Mouse (Mus musculus): Measurements from ENCODE around the gene Dnajc5g. TPM values are rescaled to one million over a fixed set of nuclear protein-coding genes. Genes with fewer than 3 reads are reported as not detected.

Gene Dnajc5g
- polyA plus RNA-seq, 1 experiment from 2014 or later: not detected

DNA sequence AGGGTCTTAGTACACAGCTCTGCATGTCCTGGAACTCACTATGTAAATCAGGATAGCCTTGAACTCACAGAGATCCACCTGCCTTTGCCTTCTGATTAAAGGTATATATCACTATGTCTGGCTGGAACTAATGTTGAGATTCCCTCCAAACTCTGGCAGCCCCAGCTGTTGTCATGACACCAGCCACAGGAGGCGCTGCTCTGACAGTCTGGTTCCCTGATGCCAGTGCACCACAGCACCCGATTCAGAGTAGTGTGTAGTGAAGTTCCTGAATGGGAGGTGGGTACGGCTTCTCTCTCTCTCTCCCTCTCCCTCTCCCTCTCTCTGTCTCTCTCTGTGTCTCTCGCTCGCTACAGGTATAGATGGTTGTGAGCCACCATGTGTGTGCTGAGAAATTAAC is 23.7 kb upstream of the Dnajc5g start:
- no peak for ATAC-seq (replicated peaks; ENCODE audit: extremely low read depth, insufficient read depth, low FRiP score)
- 14% methylated on average over 5 of the region's 5 CpGs for WGBS
- H3K9me3 ChIP-seq (replicated peaks; ENCODE audit: control insufficient read depth, low read length): no peaks in the 10 kb centered on the region
- H3K4me1 ChIP-seq (ENCODE audit: control insufficient read depth, insufficient read depth, low read length): peaks cover 25% of the 10 kb centered on the region
- H3K36me3 ChIP-seq (ENCODE audit: control insufficient read depth, insufficient read depth): peaks cover 10% of the 10 kb centered on the region; the same call in 1 of the 2 replicates
- H3K4me2 ChIP-seq (ENCODE audit: low read depth, low read length): peak overlapping the region; percentile 39
- H3K27me3 ChIP-seq (ENCODE audit: control insufficient read depth, insufficient read depth, low read length): no peaks in the 10 kb centered on the region
- H3K27ac ChIP-seq (ENCODE audit: low read length): no peak overlapping the region
- peak overlapping the region; percentile 12; the same call in 1 of the 2 replicates for H3K4me3 ChIP-seq (ENCODE audit: low read length)
- H3K9ac ChIP-seq (ENCODE audit: low read length): no peak overlapping the region

DNA sequence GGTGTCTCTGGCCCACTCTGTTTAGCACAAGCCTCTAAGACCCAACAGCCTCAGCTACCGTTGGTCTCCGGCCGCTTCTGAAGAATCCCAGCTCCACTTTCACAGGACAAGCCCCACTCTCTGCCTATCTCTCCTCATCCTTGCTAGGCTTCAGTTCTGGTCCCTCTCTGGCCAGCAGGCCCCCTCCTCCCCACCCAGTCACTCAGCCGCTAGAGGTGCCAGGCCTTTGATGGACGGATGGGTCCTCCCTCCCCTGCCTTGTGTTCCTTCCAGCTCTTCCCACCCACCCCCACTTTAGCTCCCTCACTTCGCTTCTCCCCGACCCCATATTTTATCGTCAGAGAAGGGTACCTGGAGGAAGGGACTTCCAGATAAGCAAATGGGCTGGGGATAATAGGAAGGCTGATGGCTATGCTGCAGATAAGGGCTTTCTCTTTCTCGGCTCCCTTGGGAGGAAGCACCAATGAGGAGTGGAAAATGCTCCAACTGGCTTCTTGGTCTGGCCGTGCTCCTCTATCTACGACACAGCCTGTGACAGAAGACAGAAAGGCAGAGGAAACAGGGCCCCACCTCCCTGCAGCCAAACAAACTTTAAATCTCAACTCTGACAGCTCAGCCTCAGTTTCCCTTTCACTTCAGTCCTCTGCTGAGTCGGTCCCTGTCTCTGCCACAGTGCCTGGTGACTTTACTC is 23.0 kb upstream of the Dnajc5g start:
- Histone ChIP-seq H3K27ac (ENCODE audit: low read length) (no peak overlapping the region), H3K9ac (ENCODE audit: low read length) (no peak overlapping the region), H3K4me1 (ENCODE audit: control insufficient read depth, insufficient read depth, low read length) (peaks cover 25% of the 10 kb centered on the region), H3K9me3 (replicated peaks; ENCODE audit: control insufficient read depth, low read length) (no peaks in the 10 kb centered on the region), H3K36me3 (ENCODE audit: control insufficient read depth, insufficient read depth) (peaks cover 6% of the 10 kb centered on the region; the same call in 1 of the 2 replicates), H3K4me3 (ENCODE audit: low read length) (no peak overlapping the region), H3K4me2 (ENCODE audit: low read depth, low read length) (peak overlapping the region; percentile 39), H3K27me3 (ENCODE audit: control insufficient read depth, insufficient read depth, low read length) (peaks cover 4% of the 10 kb centered on the region)
- 10% methylated on average over 12 of the region's 12 CpGs for WGBS
- peak; percentile 14; the same call in 1 of the 2 replicates for ATAC-seq (replicated peaks; ENCODE audit: extremely low read depth, insufficient read depth, low FRiP score)

DNA sequence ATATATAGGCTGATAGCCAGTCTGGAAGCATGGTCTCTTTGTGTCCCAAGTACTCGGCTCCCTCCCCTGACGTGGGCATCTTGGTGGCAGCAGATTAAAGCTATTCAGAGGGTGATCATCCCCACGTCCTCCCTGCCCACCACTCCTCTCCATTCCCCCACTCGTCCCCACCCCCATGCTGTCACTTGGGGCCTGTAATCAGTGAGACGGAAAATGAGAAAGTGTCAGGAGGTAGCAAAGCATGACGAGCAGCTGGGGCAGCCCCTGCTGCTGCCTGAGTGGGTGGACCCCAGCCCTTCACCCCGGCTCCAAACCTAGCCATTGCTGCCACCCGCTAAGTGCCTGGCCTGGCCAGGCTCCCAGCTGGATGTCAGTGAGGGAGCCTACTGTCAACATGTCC is 22.1 kb upstream of the Dnajc5g start:
- Histone ChIP-seq H3K27me3 (ENCODE audit: control insufficient read depth, insufficient read depth, low read length) (peaks cover 13% of the 10 kb centered on the region), H3K27ac (ENCODE audit: low read length) (0 out of 2 replicates have a peak overlapping the region, but pooled peaks have one; percentile 25), H3K4me3 (ENCODE audit: low read length) (no peak overlapping the region), H3K9me3 (replicated peaks; ENCODE audit: control insufficient read depth, low read length) (no peaks in the 10 kb centered on the region), H3K36me3 (ENCODE audit: control insufficient read depth, insufficient read depth) (peaks cover under 1% of the 10 kb centered on the region; the same call in 1 of the 2 replicates), H3K9ac (ENCODE audit: low read length) (no peak overlapping the region), H3K4me2 (ENCODE audit: low read depth, low read length) (peak overlapping the region; percentile 43), H3K4me1 (ENCODE audit: control insufficient read depth, insufficient read depth, low read length) (peaks cover 25% of the 10 kb centered on the region)
- ATAC-seq (replicated peaks; ENCODE audit: extremely low read depth, insufficient read depth, low FRiP score): peak; percentile 21; the same call in 1 of the 2 replicates
- 8% methylated on average over 8 of the region's 8 CpGs for WGBS

DNA sequence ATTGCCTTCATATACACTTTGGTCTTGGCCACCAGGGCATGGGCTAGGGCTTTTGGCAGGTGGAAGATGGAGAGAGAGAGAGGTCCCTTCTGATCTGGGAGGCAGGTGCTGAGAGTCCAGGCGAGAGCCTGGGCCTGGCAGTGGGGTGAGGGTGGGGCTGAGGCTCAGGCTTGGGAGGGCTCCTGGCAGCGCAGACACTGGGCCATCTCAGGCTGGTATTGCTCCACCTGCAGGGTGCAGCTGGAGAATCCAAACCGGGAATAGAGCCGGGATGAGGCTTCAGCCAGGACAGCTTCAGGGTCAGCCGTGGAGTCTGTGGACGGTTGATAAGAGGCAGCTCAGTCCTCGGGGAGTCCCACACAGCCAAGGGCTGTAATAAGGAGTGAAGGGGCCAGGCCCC is 19.5 kb upstream of the Dnajc5g start:
- peaks cover 37% of the 10 kb centered on the region for H3K27me3 ChIP-seq (ENCODE audit: control insufficient read depth, insufficient read depth, low read length)
- H3K4me2 ChIP-seq (ENCODE audit: low read depth, low read length): no peak overlapping the region
- H3K36me3 ChIP-seq (ENCODE audit: control insufficient read depth, insufficient read depth): no peaks in the 10 kb centered on the region
- no peak overlapping the region for H3K27ac ChIP-seq (ENCODE audit: low read length)
- no peak overlapping the region for H3K9ac ChIP-seq (ENCODE audit: low read length)
- ATAC-seq (replicated peaks; ENCODE audit: extremely low read depth, insufficient read depth, low FRiP score): no peak
- WGBS: 26% methylated on average over 7 of the region's 7 CpGs
- H3K4me3 ChIP-seq (ENCODE audit: low read length): no peak overlapping the region
- H3K9me3 ChIP-seq (replicated peaks; ENCODE audit: control insufficient read depth, low read length): no peaks in the 10 kb centered on the region
- peaks cover 19% of the 10 kb centered on the region for H3K4me1 ChIP-seq (ENCODE audit: control insufficient read depth, insufficient read depth, low read length)

DNA sequence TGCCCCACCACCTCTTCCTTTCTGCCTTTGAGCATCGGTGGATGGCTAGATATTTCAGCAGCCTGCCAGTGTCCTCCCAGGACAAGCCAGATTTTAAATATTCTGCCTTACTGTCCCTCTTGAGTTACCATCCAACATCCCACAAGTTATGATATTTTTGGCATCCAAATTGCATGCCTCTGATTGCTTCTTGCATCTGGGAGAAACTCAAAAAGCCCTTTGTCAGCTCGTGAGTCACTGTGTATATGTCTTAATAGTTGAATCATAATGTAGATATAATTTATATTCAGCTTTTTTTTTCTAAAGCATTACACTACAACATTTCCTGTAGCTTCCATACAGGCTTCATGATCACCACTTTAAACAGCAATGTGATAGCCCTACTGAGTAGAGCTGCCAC is 19.0 kb upstream of the Dnajc5g start:
- H3K27me3 ChIP-seq (ENCODE audit: control insufficient read depth, insufficient read depth, low read length): peaks cover 43% of the 10 kb centered on the region

DNA sequence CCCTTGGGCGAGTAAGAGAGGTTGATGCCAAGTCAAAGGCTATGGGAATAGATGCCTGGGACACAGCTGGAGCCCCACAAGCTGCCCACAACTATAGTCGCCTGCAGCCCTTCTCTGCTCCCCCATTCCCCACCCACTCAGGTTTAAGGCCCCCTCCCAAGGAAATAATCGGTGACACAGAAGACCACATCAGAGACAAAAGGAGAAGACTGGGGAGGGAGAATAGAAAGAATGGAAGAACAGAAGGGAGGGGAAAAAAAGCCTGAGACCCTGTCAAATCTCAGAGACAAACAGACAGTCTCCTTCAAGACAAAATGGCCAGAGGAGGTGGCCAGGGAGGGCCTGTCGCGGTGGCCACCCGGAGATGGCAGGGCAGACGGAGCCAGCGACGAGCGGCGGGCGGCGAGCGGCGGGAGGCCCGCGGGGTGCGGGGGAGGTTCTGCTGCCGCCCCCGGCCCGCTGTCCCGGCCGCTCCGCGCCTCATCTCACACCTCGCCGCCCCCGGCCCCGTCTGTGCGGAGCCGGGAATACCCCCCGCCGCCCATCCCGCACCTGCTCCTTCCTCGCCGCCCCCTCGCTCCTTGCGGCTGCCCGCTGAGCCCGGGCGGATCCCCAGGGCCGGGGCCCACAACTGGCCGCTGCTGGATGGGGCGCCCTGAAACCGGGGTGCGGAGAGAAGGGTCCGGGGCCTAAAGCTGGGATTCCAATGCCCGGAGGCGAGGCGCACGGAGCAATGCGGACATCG is 13.7 kb upstream of the Dnajc5g start:
- H3K27ac ChIP-seq (ENCODE audit: low read length): no peak overlapping the region
- peaks cover 91% of the 10 kb centered on the region for H3K27me3 ChIP-seq (ENCODE audit: control insufficient read depth, insufficient read depth, low read length)
- peak overlapping the region; percentile 54 for H3K4me3 ChIP-seq (ENCODE audit: low read length)
- WGBS: 5% methylated on average over 42 of the region's 53 CpGs
- no peak for ATAC-seq (replicated peaks; ENCODE audit: extremely low read depth, insufficient read depth, low FRiP score)
- no peaks in the 10 kb centered on the region for H3K36me3 ChIP-seq (ENCODE audit: control insufficient read depth, insufficient read depth)
- peaks cover 26% of the 10 kb centered on the region for H3K4me1 ChIP-seq (ENCODE audit: control insufficient read depth, insufficient read depth, low read length)
- H3K9ac ChIP-seq (ENCODE audit: low read length): peak overlapping the region; percentile 52
- peak overlapping the region; percentile 77 for H3K4me2 ChIP-seq (ENCODE audit: low read depth, low read length)
- H3K9me3 ChIP-seq (replicated peaks; ENCODE audit: control insufficient read depth, low read length): no peaks in the 10 kb centered on the region

More for the DNA sequence above, 19.0 kb upstream of the Dnajc5g start:
- no peak overlapping the region for H3K4me3 ChIP-seq (ENCODE audit: low read length)
- H3K27ac ChIP-seq (ENCODE audit: low read length): no peak overlapping the region
- ATAC-seq (replicated peaks; ENCODE audit: extremely low read depth, insufficient read depth, low FRiP score): no peak
- no peak overlapping the region for H3K9ac ChIP-seq (ENCODE audit: low read length)
- H3K4me1 ChIP-seq (ENCODE audit: control insufficient read depth, insufficient read depth, low read length): peaks cover 19% of the 10 kb centered on the region
- no peak overlapping the region for H3K4me2 ChIP-seq (ENCODE audit: low read depth, low read length)
- no peaks in the 10 kb centered on the region for H3K36me3 ChIP-seq (ENCODE audit: control insufficient read depth, insufficient read depth)
- 67% methylated on average over 2 of the region's 2 CpGs for WGBS
- no peaks in the 10 kb centered on the region for H3K9me3 ChIP-seq (replicated peaks; ENCODE audit: control insufficient read depth, low read length)

DNA sequence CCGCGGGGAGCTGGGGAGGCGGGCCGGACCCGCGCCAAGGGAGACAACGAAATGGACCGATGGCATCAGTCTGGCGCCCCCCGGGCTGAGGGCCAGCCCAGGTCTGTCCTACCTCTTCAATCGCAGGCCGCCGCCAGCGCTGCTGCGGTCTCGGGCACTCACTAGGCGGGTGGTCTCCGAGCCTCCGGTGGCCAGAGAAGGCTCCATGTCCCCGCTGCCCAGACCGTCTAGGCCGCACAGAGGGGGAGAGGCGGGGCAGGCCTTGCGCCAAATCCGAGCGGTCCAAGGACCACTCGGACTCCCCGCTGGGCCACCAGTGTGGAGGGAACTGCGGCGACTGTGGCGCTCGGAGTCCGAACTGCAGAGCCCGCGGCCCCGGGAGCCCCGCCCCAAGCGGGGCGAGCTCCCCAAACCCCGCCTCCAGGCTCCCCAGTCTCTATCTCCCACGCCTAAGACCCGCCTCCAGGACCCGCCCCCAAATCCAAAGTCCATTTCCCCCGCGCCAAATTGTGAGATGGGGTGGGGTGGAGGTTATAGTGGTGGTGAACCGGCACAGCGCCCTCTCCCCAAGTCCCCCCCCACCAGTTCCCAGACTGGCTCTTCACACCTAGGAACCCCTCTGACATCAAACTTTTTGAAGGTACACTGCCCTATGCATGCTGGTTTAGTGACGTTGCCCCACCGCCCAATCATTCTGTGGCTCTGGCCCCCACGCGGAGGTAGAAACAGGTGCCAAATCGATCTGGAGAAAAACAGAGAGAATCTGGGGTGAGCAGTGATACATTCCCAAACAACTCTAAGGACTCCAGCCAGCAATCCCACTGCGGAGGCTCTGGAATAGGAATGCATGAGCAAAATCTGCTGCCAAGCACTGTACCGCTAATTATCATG is 12.7 kb upstream of the Dnajc5g start:
- Histone ChIP-seq H3K4me1 (ENCODE audit: control insufficient read depth, insufficient read depth, low read length) (peaks cover 26% of the 10 kb centered on the region), H3K4me3 (ENCODE audit: low read length) (peak overlapping the region; percentile 54), H3K9me3 (replicated peaks; ENCODE audit: control insufficient read depth, low read length) (no peaks in the 10 kb centered on the region; the same call in 1 of the 2 replicates), H3K4me2 (ENCODE audit: low read depth, low read length) (peak overlapping the region; percentile 77), H3K36me3 (ENCODE audit: control insufficient read depth, insufficient read depth) (no peaks in the 10 kb centered on the region), H3K9ac (ENCODE audit: low read length) (peak overlapping the region; percentile 52), H3K27ac (ENCODE audit: low read length) (no peak overlapping the region), H3K27me3 (ENCODE audit: control insufficient read depth, insufficient read depth, low read length) (peaks cover 92% of the 10 kb centered on the region)
- ATAC-seq (replicated peaks; ENCODE audit: extremely low read depth, insufficient read depth, low FRiP score): peak; percentile 18; the same call in 1 of the 2 replicates
- WGBS: under 1% methylated on average over 48 of the region's 54 CpGs

DNA sequence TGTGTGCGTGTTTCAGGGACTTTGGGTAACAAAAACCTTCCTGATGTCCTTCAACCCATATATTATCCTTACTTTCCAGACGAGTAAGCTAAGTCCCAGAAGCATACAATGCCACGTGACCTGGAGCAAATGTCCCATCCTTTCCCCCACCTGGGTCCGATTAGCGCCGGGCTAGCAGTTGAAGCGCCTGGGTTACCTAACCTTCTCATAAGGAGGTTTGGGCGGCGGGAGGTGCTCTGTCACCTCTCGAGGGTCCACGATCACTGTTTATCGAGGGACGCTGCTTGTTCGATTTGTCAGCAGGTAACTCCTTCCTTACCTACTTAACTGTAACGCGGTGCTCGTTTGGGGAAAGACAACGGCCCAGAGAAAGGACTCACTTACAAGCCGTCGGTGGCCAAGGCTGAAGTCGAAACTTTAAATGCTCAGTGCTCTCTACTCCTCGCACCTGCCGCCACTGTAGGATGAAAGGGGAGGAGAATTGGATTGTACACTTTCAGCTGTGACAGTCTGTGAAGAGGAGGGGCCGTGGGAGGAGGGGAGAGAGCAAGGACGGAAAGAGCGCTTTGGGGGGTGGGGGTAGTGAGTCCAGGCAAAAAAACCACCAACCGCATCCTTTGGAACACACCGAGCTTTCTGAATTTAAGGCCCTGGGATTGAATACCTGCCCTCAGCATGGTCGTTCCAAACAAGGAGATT is 11.8 kb upstream of the Dnajc5g start:
- H3K27ac ChIP-seq (ENCODE audit: low read length): no peak overlapping the region
- 3% methylated on average over 29 of the region's 29 CpGs for WGBS
- no peaks in the 10 kb centered on the region; the same call in 1 of the 2 replicates for H3K9me3 ChIP-seq (replicated peaks; ENCODE audit: control insufficient read depth, low read length)
- H3K36me3 ChIP-seq (ENCODE audit: control insufficient read depth, insufficient read depth): no peaks in the 10 kb centered on the region
- peak overlapping the region; percentile 54 for H3K4me3 ChIP-seq (ENCODE audit: low read length)
- H3K4me2 ChIP-seq (ENCODE audit: low read depth, low read length): peak overlapping the region; percentile 77
- H3K27me3 ChIP-seq (ENCODE audit: control insufficient read depth, insufficient read depth, low read length): peaks cover 90% of the 10 kb centered on the region
- H3K9ac ChIP-seq (ENCODE audit: low read length): peak overlapping the region; percentile 53
- ATAC-seq (replicated peaks; ENCODE audit: extremely low read depth, insufficient read depth, low FRiP score): no peak
- H3K4me1 ChIP-seq (ENCODE audit: control insufficient read depth, insufficient read depth, low read length): peaks cover 26% of the 10 kb centered on the region
